Mouse (Mus musculus) Patski (cell line): ENCODE data around the gene Cdk19. TPM values are rescaled to one million over a fixed set of nuclear protein-coding genes. Genes with fewer than 3 reads are reported as not detected.

Experiments used
- ATAC-seq: fragments of 100-300 bp; one replicate; pipeline ENCODE4 v1.8.0; 2021
- CTCF ChIA-PET: fragments of 350-600 bp; sonication (Branson Sonifier 250); formaldehyde crosslinking; loops from one replicate; lab custom pipeline; 2022; ENCODE audit warnings: inconsistent platforms; lab: Charles Lee
- POLR2A ChIA-PET: fragments of 350-600 bp; sonication (Branson Sonifier 250); formaldehyde crosslinking; loops from one replicate; lab custom pipeline; 2022; ENCODE audit warnings: antibody characterized with exemption, inconsistent platforms; lab: Charles Lee
- DNase-seq: peaks from one replicate; pipeline ENCODE4 v3.0.0-alpha.2; 2011; ENCODE audit warnings: low read depth, low spot score
- H3K27me3 ChIP-seq: fragments of 371-371 bp; one replicate; pipeline ENCODE4 v1.5.1; 2021
- CTCF ChIP-seq: fragments of 100-300 bp; IDR thresholded peaks from one replicate; pipeline ENCODE4 v1.5.1; 2021
- in situ Hi-C: fragments of 300-500 bp; cut with MboI; formaldehyde crosslinking; loops from 3 replicates; pipeline ENCODE4 v1.11.1; 2018; ENCODE audit warnings: low pct_unique_long_range_greater_than_20kb, mixed read lengths
- polyA plus RNA-seq: library from polyadenylated mRNA; unstranded; gene quantifications from one replicate; pipeline ENCODE4 v1.2.3, GENCODE M21; 2021

Gene Cdk19
- polyA plus RNA-seq, 1 experiment from 2014 or later: 18.6 TPM

DNA sequence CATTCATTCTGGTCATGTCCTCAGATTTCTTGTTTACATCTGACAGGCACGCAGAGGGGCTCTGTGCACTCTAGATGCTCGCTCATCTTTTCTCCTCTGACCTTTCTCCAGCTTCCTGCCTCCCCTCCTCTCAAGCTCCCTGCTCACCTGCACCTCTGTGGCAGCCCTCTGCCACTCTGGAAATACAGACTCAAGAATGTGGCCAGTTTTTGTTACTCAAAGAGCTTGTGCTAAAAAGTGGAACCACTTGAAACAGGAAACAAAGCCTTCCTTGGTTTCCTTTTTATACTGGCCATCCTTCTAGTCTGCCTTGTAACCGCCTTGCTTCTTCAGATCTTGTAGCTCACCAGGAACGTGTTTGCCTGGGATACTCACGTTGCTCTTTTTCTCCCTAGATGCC, 108.6 kb downstream of the Cdk19 start:
- H3K27me3 ChIP-seq: no peaks in the 10 kb centered on the region
- CTCF ChIA-PET: interaction anchor here (1.2 to 1.3 kb wide), 2 partner anchors 9 to 14 kb away, joined by 3 to 4 read pairs; no protein-coding TSS in a partner anchor
- POLR2A ChIA-PET: no interaction called here
- in situ Hi-C loops: no loop called here
- ATAC-seq: no peak
- TF ChIP-seq CTCF: no peak
- no peak for DNase-seq

GRCm38 (mm10) chr10:40448444-40448843, 109.1 kb downstream of the Cdk19 start:
- no peak for DNase-seq
- in situ Hi-C loops: no loop called here
- POLR2A ChIA-PET: no interaction called here
- no peaks in the 10 kb centered on the region for H3K27me3 ChIP-seq
- CTCF ChIA-PET: interaction anchor here (1.2 kb wide), 1 partner anchor 15 kb away, joined by 4 read pairs; no protein-coding TSS in a partner anchor
- ATAC-seq: no peak
- no peak for TF ChIP-seq CTCF

- ChIA-PET CTCF (interaction anchor here (1.0 kb wide), 1 partner anchor 22 kb away, joined by 3 read pairs; no protein-coding TSS in a partner anchor), POLR2A (no interaction called here)
- no peak for TF ChIP-seq CTCF
- DNase-seq (no peak), ATAC-seq (no peak)
- H3K27me3 ChIP-seq: no peaks in the 10 kb centered on the region
- in situ Hi-C loops: no loop called here
Measured at GRCm38 (mm10) chr10:40449571-40449970, 110.2 kb downstream of the Cdk19 start.

GRCm38 (mm10) chr10:40450171-40450570, 110.8 kb downstream of the Cdk19 start:
- DNase-seq: no peak
- CTCF ChIA-PET: interaction anchor here (1.0 kb wide), 1 partner anchor 23 kb away, joined by 3 read pairs; no protein-coding TSS in a partner anchor
- POLR2A ChIA-PET: interaction anchor here (0.7 kb wide), 1 partner anchor 581 kb away, joined by 3 read pairs; no protein-coding TSS in a partner anchor
- in situ Hi-C loops: no loop called here
- no peak for ATAC-seq
- no peaks in the 10 kb centered on the region for H3K27me3 ChIP-seq
- no peak for TF ChIP-seq CTCF

- TF ChIP-seq CTCF: no peak
Measured at GRCm38 (mm10) chr10:40457116-40457515, 117.8 kb downstream of the Cdk19 start.

DNA sequence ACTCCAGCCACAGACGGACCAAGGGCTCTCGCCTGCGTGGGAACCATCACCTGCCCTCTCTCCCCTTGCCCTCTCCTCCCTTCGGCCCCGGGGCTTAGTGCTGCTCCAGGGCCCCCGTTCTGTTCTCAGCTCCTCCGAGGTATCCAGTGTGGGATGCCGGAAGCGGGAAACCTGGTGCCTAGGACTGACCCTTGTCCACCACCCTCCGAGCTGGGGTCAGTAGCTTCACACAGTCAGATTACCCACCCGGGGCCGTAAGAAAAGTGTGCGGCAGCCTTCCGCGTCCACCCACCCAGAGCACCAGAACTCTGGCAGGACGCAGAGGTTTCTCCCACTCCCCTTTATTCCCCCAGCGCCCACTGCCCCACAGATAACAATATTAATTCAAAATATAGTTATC, 119.8 kb downstream of the Cdk19 start:
- in situ Hi-C loops: no loop called here
- DNase-seq: no peak
- ChIA-PET CTCF (interaction anchor here (1.0 kb wide), 1 partner anchor 22 kb away, joined by 3 read pairs; no protein-coding TSS in a partner anchor), POLR2A (no interaction called here)
- no peaks in the 10 kb centered on the region for H3K27me3 ChIP-seq
- no peak for ATAC-seq
- TF ChIP-seq CTCF: no peak

More at GRCm38 (mm10) chr10:40457116-40457515, 117.8 kb downstream of the Cdk19 start:
- ChIA-PET POLR2A (no interaction called here), CTCF (no interaction called here)
- no peak for ATAC-seq
- no peak for DNase-seq
- no peaks in the 10 kb centered on the region for H3K27me3 ChIP-seq
- in situ Hi-C loops: no loop called here

GRCm38 (mm10) chr10:40461362-40461761, 122.0 kb downstream of the Cdk19 start:
- in situ Hi-C loops: no loop called here
- no peak for ATAC-seq

DNA sequence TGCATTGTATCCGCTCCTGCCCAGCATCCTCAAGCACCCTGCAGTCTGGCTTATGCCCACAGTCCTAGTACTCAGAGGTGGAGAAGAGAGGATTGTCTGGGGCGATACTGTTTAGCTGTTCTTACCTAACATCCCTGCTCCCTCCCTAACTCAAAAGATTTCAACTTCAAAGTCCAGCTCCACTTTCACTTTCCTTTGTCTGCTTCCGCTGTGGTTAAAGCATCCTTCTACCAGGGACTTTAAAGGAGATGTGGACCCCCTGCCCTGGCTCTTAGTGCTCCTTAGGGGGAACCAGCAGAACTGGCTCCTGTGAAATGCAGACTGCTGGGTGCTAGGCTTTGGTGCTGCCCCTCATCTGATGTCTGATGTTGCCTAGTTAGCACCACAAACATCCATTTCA, 122.9 kb downstream of the Cdk19 start:
- DNase-seq (no peak), ATAC-seq (no peak)
- ChIA-PET POLR2A (no interaction called here), CTCF (interaction anchor here (0.9 kb wide), 1 partner anchor 10 kb away, joined by 3 read pairs; no protein-coding TSS in a partner anchor)
- TF ChIP-seq CTCF: no peak
- no peaks in the 10 kb centered on the region for H3K27me3 ChIP-seq
- in situ Hi-C loops: no loop called here

More at GRCm38 (mm10) chr10:40461362-40461761, 122.0 kb downstream of the Cdk19 start:
- ChIA-PET CTCF (no interaction called here), POLR2A (no interaction called here)
- TF ChIP-seq CTCF: no peak
- DNase-seq: no peak
- H3K27me3 ChIP-seq: no peaks in the 10 kb centered on the region

DNA sequence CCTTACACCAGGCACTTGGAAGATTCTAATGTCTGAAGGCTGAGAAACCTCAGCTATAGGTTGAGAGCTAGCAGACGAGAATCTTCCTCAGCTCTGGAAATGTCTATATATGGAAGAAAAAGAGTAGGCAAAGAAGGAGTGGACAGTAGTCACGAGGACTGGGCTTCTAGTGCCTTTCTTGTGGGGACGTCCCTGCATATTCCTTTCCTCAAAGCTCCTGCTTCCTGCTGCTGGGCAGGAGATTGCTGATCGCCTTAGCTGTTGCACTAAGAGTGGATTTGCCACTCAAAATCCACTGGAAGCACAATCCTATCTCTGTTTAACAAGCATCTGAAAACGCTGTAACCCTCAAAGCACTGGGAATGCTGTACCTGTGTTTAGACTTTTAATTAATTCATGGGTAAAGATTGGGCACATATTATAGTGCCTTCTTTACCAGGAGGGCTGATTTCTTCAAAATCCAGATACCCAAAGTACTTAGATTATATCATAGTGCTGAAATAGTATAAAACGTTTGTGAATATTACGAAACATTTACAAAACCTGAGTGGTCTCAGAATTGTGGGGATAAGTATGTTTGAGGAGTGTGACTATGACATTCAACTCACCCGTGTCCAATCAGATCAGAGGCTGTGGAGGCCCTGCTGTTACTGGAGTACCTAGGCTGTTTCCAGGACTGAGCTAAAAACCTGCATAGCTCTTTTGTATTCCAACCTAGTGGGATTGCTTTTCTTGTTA, 128.0 kb downstream of the Cdk19 start:
- no peak for TF ChIP-seq CTCF
- CTCF ChIA-PET: no interaction called here
- POLR2A ChIA-PET: no interaction called here
- DNase-seq (no peak), ATAC-seq (no peak)
- H3K27me3 ChIP-seq: no peaks in the 10 kb centered on the region
- in situ Hi-C loops: no loop called here

- POLR2A ChIA-PET: no interaction called here
- CTCF ChIA-PET: no interaction called here
- TF ChIP-seq CTCF: no peak
- H3K27me3 ChIP-seq: no peaks in the 10 kb centered on the region
- DNase-seq (no peak), ATAC-seq (no peak)
- in situ Hi-C loops: no loop called here
Measured at GRCm38 (mm10) chr10:40467912-40468254, 128.5 kb downstream of the Cdk19 start.

- CTCF ChIA-PET: no interaction called here
- ATAC-seq (no peak), DNase-seq (no peak)
- TF ChIP-seq CTCF: no peak
- H3K27me3 ChIP-seq: no peaks in the 10 kb centered on the region
- in situ Hi-C loops: no loop called here
- POLR2A ChIA-PET: no interaction called here
Measured at GRCm38 (mm10) chr10:40469145-40469544, 129.8 kb downstream of the Cdk19 start.
